Mouse (Mus musculus) layer of hippocampus, adult 18-20 months (tissue): Measurements from ENCODE around the gene 1700029P11Rik. TPM values are rescaled to one million over a fixed set of nuclear protein-coding genes. Genes with fewer than 3 reads are reported as not detected.

Source experiments
- DNase-seq, 2 experiments: peaks; one replicate each; pipeline ENCODE4 v3.0.0; 2022; ENCODE audit warnings: low spot score in 2 of 2
- total RNA-seq, 2 experiments: library from RNA; stranded (reverse); gene quantifications; 2 replicates each; pipeline ENCODE4 v1.2.3; 2021

The 1700029P11Rik gene
- total RNA-seq, 2 experiments from 2014 or later: not detected

DNA sequence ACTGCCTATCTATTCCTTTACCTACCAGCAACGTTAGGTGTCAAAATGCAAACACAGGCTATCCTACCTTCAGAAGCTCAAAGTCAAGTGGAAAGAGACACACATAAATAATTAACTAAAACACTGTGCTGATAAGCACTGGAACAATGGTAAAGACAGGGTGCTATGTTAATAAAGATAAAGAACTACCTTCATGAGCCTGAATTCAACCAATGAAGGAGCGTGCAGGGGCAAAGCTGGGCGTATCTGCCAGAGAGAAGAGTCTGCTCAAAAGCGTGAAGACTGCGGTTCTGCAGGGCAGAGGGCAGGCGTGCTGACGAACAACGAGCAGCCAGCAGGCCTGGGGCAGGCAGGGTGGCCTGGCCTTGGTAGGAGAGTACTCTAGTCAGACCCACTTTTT lies 23.9 kb downstream of the 1700029P11Rik start:
- no peak for DNase-seq

DNA sequence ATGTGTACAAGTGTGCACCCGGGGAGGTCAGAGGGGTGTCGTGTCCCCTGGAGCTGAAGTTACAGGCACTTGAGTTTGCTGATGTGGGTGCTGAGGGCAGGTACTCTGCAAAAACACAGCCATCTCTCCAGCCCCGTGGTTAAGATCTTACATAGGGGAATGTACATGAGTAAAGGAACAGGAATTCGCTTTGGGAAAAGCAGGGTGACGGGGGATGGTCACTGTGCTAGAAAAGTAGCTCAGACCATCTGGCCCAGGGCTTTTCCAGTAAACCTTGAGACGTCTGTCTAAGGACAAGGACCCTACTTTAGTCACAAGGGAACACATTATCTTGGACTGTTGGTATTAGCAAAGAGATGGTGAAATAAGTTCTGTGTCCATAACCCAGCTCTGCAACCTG lies 31.6 kb downstream of the 1700029P11Rik start:
- DNase-seq: no peak

DNA sequence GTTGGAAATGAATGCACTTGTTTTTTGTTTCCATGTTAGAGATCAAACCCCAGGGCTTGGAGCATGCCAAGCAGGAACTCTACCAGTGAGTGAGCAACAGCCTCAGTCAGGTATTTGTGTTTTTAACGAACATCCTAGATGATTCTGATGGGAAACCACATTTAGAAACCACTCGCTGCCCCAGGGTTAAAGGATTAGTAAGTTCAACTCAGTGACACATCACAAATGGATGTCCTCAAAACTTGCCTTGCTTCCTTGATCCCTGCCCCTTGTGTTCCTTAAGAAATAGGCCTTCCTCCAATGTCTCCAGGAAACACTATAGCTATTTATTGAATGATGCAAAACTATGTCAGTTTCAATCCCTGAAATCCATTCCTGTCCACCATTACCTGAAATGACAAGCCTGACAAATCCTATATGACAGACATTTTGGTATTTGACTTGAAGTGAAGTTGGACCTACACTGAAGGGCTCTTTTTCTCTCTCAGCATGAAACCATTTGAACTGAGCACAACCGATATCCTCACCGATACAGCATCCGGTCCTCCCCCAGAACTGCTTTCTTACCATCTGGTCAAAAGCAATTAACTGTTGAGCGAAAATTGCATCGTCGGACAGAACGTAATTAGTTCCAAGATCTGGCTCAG lies 34.5 kb downstream of the 1700029P11Rik start:
- DNase-seq: peak in 1 of 2 experiments; percentile 40

DNA sequence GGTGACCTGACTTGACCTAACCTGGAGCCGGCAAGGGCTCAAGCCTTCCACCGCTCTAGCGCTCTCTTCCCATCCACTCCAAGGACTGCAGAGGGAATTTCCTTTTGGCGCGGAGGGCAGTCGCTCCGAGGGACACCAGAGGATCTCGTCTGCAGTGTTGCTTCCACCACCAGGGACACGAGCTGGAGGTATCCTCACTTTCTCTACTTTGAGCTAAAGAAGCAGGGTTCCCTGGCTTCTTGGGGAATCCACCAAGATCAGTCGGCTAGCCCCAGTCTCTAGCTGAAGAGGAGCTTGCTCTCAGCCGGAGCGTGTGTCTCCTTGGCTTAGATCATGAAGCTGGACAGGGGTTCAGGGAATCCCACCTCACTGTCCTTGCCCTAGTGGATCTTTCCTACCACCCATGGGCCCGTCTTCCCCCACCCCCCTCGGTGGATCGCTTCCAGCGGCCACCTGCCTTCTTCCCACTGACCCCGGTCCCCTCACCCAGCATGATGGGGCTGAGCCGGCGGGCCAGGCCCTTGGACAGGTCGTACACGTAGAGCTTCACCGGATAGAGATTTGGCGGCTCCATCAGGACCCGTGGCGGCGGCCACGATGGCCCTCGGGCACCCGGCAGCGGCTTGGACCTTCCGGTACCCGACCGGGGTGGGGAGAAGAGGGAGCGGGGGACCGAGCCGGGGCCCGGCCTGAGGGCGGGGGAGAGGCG lies 35.2 kb downstream of the 1700029P11Rik start:
- peak in 1 of 2 experiments; percentile 25 for DNase-seq

DNA sequence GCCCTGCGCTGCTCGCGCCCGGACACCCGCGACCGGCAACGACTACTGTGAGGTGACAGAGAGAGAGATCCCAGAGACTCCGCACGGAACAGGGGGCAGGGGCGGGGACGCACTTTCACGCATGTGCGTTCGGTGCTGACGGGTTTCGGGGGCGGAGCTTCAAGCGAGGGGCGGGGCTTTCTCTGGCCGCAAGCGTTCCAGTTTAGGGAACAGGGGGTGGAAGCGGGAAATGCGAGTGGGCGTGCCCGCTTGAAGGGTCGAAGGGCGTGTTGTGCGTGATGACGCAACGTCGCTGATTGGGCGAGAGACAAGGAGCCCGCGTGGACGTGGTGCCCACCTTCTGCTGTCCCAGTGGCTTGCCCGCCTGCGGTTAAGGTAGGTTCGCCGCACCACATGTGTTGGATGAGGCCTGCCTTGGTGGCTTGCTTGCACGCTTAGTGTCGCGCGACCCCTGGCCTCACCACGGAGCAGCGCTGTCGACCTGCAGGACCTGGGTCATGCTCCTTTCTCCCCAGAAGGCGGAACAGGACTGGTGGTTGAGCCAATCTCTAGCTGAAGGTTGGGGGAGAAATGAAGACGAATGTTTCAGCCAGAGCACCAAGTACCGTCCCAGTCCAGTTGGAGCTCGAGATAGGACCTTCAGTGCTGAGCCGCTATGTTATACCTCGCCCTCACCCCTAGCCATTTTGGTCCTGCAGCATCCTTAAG lies 35.9 kb downstream of the 1700029P11Rik start:
- DNase-seq: peak; percentile 99 to 100

DNA sequence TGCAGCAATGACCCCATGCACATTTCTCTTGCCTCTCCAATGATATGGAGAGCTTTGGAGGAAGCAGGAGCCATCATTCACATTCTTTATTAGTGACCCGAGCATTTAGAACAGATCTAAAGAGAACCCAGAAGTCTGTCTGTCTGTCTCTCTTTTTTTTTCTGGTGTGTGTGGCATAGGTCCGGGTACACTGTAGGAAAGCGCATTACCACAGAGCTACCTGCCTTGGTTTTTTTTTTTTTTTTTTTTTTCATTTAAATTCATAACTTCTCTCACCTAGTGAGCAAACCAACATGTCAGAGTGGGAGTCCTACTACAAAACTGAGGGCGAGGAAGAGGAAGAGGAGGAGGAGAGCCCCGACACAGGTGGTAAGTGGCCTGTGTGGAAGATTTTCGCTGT lies 36.5 kb downstream of the 1700029P11Rik start:
- DNase-seq: no peak

DNA sequence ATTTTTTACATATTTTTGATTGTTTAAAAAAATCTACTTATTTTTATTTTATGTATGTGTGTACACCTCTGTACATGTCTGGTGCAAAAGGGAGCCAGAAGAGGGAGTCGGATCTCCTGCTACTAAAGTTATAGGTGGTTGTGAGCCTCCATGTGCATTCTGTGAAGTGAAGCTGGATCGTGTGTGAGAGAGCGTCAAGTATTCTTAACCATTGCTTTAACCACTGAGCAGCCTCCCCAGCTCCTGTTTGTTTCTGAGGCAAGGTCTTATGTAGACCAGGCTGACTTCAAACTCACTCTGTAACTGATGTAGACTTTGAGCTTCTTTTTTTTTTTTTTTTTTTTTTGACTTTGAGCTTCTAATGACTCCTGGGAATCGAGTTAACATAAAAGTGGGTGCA lies 37.1 kb downstream of the 1700029P11Rik start:
- DNase-seq: no peak

DNA sequence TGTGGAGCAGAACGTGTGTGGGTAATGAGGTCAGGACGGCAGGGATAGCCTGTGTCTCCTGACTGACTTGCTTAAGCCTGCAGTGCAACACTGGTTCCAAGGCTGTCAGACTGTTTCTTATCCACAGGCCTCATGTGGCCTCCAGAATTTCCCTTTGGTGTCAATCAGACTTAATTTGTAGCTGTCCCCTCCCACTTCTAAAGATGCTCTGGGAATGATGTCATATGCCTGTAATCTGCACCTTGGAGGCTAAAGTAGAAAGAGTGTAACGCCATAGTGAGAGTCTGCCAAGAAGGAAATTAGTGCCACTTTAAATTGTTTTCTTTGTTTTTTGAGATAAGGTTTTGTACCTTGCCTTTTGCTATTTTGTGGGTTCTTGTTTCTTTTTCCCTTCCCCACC lies 38.9 kb downstream of the 1700029P11Rik start:
- no peak for DNase-seq

DNA sequence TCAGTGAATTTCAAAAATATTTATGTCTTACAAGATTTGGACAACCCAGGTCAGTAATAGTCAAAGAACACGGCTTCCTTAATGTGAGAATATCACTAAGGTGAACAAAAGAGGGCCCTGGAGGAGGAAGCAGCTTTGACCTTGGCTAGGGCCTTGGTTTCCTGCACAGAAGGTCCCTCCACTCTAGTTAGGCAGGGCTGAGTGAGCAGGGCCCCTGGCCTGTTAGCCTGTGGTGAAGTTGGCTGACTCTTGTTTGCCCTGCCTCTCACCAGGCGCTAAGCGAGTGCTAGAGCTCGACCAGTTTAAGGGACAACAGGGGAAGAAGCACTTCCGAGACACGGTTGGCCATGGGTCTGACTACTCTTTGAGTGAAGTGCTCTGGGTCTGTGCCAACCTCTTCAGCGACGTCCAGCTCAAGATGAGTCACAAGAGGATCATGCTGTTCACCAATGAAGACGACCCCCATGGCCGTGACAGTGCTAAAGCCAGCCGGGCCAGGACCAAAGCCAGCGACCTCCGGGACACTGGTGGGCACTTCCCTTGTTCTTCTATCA lies 42.3 kb downstream of the 1700029P11Rik start:
- no peak for DNase-seq

DNA sequence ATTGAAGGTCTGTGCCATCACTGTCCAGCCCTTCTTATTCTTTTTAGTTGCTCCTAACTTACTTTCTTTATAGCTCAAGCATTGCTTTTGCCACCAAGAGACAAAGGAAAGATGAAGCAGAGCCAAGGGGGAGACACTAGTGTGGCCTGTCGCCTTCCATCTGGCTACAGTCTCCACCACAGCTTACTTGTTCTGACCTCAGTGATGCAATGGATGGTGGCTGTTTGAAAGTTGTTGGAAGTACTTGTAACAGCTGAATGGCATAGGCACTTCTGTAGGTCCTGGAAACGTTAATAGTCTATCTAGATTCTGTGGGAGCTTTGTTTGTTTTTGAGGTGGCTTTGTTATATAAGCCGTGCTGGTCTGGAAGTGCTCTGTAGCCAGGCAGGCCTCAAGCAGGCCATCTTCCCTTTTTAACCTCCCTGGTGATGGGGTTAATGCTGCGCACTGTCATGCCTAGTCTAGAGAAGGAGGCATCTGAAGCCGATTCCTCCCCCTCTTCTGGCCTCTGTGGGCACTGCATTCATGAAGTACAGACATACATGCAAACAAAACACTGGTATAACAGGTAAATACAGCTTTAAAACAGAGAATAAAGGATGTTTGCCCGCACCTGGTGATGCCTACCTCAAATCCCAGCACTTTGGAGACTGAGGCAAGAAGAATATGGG lies 43.8 kb downstream of the 1700029P11Rik start:
- DNase-seq: no peak

DNA sequence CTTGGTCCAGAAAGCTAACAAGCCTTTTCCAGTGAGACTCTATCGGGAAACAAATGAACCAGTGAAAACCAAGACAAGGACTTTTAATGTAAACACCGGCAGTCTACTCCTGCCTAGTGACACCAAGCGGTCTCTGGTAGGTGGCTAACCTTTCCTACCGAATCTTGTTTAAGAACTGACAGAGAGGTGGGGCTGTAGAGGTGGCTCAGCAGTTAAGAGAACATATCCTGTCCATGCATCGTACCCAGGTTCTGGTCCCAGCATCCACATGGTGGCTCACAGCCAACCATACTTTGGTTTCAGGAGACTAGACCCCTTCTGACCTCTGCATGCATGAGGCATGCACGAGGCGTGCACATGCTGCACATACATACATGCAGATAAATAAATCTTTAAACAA lies 46.9 kb downstream of the 1700029P11Rik start:
- no peak for DNase-seq

DNA sequence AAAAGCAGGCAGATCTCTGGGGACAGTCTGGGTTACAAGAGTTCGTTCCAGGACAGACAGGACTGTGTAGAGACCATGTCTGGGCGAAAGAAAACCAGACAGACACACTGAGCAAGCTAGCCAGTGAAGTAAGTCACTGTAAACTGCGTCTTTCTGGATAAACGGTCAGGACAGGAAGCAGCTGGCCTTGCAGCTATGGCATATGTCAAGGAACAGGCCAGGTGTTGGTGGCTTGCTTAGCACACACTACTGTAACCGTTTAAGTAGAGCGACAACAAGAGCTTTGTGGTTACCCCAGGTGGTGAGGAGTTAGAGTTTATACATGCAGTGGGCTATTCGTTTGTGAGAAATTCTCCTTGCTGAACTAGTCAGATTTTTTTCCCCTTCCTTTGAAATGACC lies 47.4 kb downstream of the 1700029P11Rik start:
- no peak for DNase-seq

Other genes with a start within 250 kb of the 1700029P11Rik start
- 100 to 1,000 TPM; 154 to 159 TPM for gene Zc3h7b, start 235.5 kb upstream of the 1700029P11Rik start, total RNA-seq
- 100 to 1,000 TPM; 158 to 167 TPM for gene Rangap1, start 235.0 kb upstream of the 1700029P11Rik start, total RNA-seq
- 100 to 1,000 TPM; 293 to 297 TPM for gene Tef, start 178.1 kb upstream of the 1700029P11Rik start, total RNA-seq
- gene Tob2, start 121.7 kb upstream of the 1700029P11Rik start, total RNA-seq: 10 to 100 TPM; 33.8 to 45.2 TPM
- 10 to 100 TPM; 34.3 to 36.2 TPM for gene Phf5a, start 108.6 kb upstream of the 1700029P11Rik start, total RNA-seq
- gene Aco2, start 108.2 kb upstream of the 1700029P11Rik start, total RNA-seq: 100 to 1,000 TPM; 452 to 460 TPM
- gene Polr3h, start 54.3 kb upstream of the 1700029P11Rik start, total RNA-seq: 10 to 100 TPM; 47.4 to 50.7 TPM
- 10 to 100 TPM; 71.1 to 72.6 TPM for gene Csdc2, start 43.8 kb upstream of the 1700029P11Rik start, total RNA-seq
- 100 to 1,000 TPM; 216 to 221 TPM for gene Pmm1, start 19.6 kb upstream of the 1700029P11Rik start, total RNA-seq
- 10 to 100 TPM; 26.3 to 27.1 TPM for gene Xrcc6, start 7.3 kb downstream of the 1700029P11Rik start, total RNA-seq
- 100 to 1,000 TPM in 1 of 2 experiments, 10 to 100 TPM in 1; 96.5 to 108 TPM for gene Desi1, start 53.3 kb downstream of the 1700029P11Rik start, total RNA-seq
- 100 to 1,000 TPM; 117 TPM for gene Snu13, start 67.1 kb downstream of the 1700029P11Rik start, total RNA-seq
- gene 4930407I10Rik, start 78.6 kb downstream of the 1700029P11Rik start, total RNA-seq: not detected
- gene Mei1, start 89.5 kb downstream of the 1700029P11Rik start, total RNA-seq: under 1 TPM; 0.25 to 0.50 TPM
- gene Ccdc134, start 147.4 kb downstream of the 1700029P11Rik start, total RNA-seq: 10 to 100 TPM; 12.4 to 12.9 TPM
- 100 to 1,000 TPM; 175 to 189 TPM for gene Srebf2, start 166.6 kb downstream of the 1700029P11Rik start, total RNA-seq
- 1 to 10 TPM; 1.4 to 1.9 TPM for gene Shisa8, start 232.3 kb downstream of the 1700029P11Rik start, total RNA-seq
- gene Tnfrsf13c, start 243.8 kb downstream of the 1700029P11Rik start, total RNA-seq: under 1 TPM; 0.47 to 0.76 TPM